Mouse (Mus musculus): ENCODE measurements around the gene Lifr.

GRCm38 (mm10) chr15:7075185-7075584 lies 15.2 kb upstream of the Lifr start:
- TF ChIP-seq POLR2A (IDR thresholded peaks at IDR 0.05; ENCODE audit: borderline replicate concordance, extremely low read depth, insufficient read depth, insufficient read length, poor library complexity, severe bottlenecking) (no peak), CTCF (IDR thresholded peaks at IDR 0.05; ENCODE audit: borderline replicate concordance, extremely low read depth, insufficient read depth, insufficient read length) (no peak)

All from brain, embryonic 14.5 days (tissue).